Mouse (Mus musculus) limb, embryonic 10.5 days (tissue): ENCODE measurements around the gene Ddx19a. TPM values are rescaled to one million over a fixed set of nuclear protein-coding genes. Genes with fewer than 3 reads are reported as not detected.
"Not testable (repeated sequence)": the region's sequence is repeated elsewhere in the genome, so short reads cannot be mapped to it uniquely, and the experiment has no call there.

ENCODE experiments used
- DNase-seq: peaks from one replicate; pipeline ENCODE4 v3.0.0-alpha.2; 2017; ENCODE audit warnings: low spot score
- H3K27ac ChIP-seq: fragments of 300-500 bp; sonication (generic); 2 replicates; pipeline ENCODE4 v1.5.1; 2016; ENCODE audit warnings: mild to moderate bottlenecking
- H3K27me3 ChIP-seq: fragments of 300-500 bp; sonication (generic); 2 replicates; pipeline ENCODE4 v1.6.1; 2016; ENCODE audit warnings: low read depth, mild to moderate bottlenecking; ENCODE audit not compliant: poor library complexity, severe bottlenecking
- H3K36me3 ChIP-seq: fragments of 300-500 bp; sonication (generic); 2 replicates; pipeline ENCODE4 v1.6.1; 2016; ENCODE audit warnings: mild to moderate bottlenecking, moderate library complexity
- H3K4me1 ChIP-seq: fragments of 300-500 bp; sonication (generic); 2 replicates; pipeline ENCODE4 v1.6.1; 2016
- H3K4me3 ChIP-seq: fragments of 300-500 bp; sonication (generic); 2 replicates; pipeline ENCODE4 v1.5.1; 2016; ENCODE audit warnings: mild to moderate bottlenecking, moderate library complexity
- H3K9me3 ChIP-seq: fragments of 300-500 bp; sonication (generic); replicated peaks from 2 replicates; pipeline ENCODE4 v1.6.1; 2016; ENCODE audit warnings: mild to moderate bottlenecking
- WGBS: fragments of 180-500 bp; shearing (Covaris S2); methylation state at CpG from one replicate; pipeline ENCODE4 v1.1.7; 2016; 5-methylcytosine and 5-hydroxymethylcytosine counted together
- polyA plus RNA-seq: library from polyadenylated mRNA; unstranded; fragments of >200 nt; fragmentation: Nextera tagmentation; extraction: Ambion mirVana; gene quantifications from 2 replicates; pipeline ENCODE4 v1.2.1, GENCODE M21; 2016

Ddx19a gene
- polyA plus RNA-seq, 1 experiment from 2014 or later, result 24.0 TPM

DNA sequence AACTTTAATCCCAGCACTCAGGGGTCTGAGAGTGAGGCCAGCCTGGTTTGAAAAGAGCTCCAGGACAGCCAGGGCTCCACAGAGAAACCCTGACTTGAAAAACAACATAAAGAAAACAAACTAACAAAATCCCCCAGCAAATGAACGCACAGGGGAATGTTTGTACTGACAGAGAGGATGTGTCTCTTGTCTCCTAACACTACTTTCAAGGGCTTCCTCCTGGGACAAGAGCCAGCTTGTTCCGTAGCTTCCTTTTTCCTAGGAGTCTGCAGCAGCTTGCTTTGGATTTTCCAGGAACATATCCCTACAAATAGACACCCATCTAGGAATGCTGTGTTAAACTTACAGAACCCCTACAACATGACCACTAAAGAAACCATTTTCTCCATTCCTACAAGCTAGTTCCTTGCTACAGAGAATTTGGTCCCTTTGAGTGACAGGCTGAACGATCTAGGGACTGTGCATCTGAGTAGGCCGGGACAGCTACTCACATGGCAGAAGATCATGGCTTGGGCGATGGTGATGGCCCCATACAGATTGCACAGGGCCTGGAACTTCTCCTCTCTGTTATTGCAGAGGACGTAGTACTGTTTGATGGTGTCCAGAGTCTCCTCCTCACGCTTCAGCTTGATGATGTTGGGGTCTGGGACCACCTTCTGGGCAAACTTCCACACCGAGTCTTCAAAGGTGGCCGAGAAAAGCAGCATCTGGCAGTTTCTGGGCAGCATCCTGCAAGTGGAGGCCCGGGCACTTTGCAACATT lies 12.8 kb upstream of the Ddx19a start:
- H3K27ac ChIP-seq, H3K4me3 ChIP-seq, H3K27me3 ChIP-seq, H3K9me3 ChIP-seq, H3K4me1 ChIP-seq, DNase-seq: not testable (repeated sequence)
- peaks cover 54% of the 10 kb centered on the region for H3K36me3 ChIP-seq
- WGBS, result 92% methylated on average over 9 of the region's 10 CpGs

- peaks cover 43% of the 10 kb centered on the region for H3K36me3 ChIP-seq
- H3K4me1 ChIP-seq, result peaks cover 4% of the 10 kb centered on the region
- H3K27ac ChIP-seq, result peak overlapping the region; percentile 86
- WGBS, result 38% methylated on average over 16 of the region's 16 CpGs
- H3K9me3 ChIP-seq, result no peaks in the 10 kb centered on the region
- H3K4me3 ChIP-seq, result peak overlapping the region; percentile 85
- no peaks in the 10 kb centered on the region for H3K27me3 ChIP-seq
- DNase-seq, result no peak
Observed at GRCm38 (mm10) chr8:110996641-110997430, 764 bp downstream of the Ddx19a start.

- Histone ChIP-seq H3K27ac (no peak overlapping the region), H3K4me3 (no peak overlapping the region), H3K36me3 (peaks cover 97% of the 10 kb centered on the region), H3K9me3 (no peaks in the 10 kb centered on the region), H3K27me3 (no peaks in the 10 kb centered on the region), H3K4me1 (no peaks in the 10 kb centered on the region)
- 89% methylated on average over 9 of the region's 9 CpGs for whole genome bisulfite sequencing
- DNase-seq, result no peak
Observed at GRCm38 (mm10) chr8:110990017-110990416, 7.6 kb downstream of the Ddx19a start.

DNA sequence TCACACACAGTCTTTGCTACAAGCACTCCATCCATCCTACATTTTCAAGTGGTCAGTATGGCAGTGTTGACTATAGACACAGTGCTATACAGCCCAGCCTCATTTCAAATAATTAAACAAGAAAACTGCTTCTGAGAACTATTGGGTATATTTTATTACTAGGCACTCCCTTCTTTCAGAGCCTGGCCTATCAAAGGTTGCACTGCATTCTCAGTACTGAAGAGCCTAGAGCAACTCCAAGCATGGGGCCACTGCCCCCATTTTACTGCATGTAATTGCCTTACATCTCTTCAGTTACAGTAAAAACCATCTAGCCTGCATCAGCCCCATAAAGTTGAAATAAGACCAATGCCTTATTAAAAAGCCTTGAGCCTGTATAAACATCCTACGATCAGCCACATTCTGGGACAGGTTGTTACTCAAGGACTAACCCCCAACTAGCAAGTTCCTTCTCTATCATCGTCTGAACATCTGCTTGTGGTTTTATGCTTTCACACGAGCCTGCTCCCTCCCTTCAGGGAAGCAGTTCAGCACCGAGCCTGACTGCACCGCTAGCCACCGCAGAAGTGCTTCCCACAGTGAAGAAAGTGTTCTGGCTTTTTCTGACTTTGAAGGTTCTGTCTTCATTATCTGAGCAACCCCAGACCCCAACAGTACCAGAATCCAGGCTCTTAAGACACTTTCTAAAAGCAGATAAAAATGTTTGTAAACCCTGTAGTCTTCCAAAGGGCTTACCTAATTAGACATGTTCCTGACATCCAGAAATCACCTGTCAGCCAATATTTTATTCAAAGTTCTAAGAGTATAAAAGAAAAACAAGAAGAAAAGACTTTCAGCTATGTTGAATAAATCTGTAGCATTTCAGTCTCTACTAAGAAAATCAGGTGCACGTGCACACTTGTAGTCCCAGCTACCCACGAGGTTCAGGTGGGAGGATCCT lies 9.5 kb downstream of the Ddx19a start:
- WGBS, result 87% methylated on average over 8 of the region's 8 CpGs
- Histone ChIP-seq H3K36me3 (peaks cover 97% of the 10 kb centered on the region), H3K27ac (no peak overlapping the region), H3K27me3 (no peaks in the 10 kb centered on the region), H3K9me3 (no peaks in the 10 kb centered on the region), H3K4me1 (no peaks in the 10 kb centered on the region), H3K4me3 (no peak overlapping the region)
- DNase-seq, result no peak

DNA sequence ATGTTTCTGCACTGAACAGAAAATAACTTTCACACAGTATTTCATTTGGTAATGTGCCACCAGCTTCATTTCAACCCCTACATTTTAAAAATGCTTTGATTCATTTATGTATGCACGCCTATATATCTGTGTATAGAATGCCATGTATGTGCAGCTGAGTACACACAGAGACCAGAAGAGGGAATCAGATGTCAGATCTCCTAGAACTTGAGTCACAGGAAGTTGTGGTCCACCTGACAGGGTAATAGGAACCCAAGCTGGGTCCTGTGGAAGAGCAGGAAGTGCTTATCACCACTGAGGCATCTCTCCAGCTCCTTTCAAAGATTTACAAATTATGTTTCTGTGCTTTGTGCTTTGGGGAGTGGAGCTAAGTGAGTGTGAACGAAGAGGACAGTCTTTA lies 16.3 kb downstream of the Ddx19a start:
- Histone ChIP-seq H3K4me3 (no peak overlapping the region), H3K27ac (no peak overlapping the region), H3K9me3 (no peaks in the 10 kb centered on the region), H3K36me3 (peaks cover 95% of the 10 kb centered on the region), H3K27me3 (no peaks in the 10 kb centered on the region), H3K4me1 (no peaks in the 10 kb centered on the region)
- DNase-seq, result no peak
- 92% methylated on average over 2 of the region's 2 CpGs for WGBS

GRCm38 (mm10) chr8:110977987-110978386 lies 19.6 kb downstream of the Ddx19a start:
- DNase-seq, H3K27me3 ChIP-seq, H3K4me1 ChIP-seq, H3K9me3 ChIP-seq, H3K27ac ChIP-seq, H3K4me3 ChIP-seq: not testable (repeated sequence)
- WGBS, result 94% methylated on average over 2 of the region's 2 CpGs
- peaks cover 92% of the 10 kb centered on the region for H3K36me3 ChIP-seq

GRCm38 (mm10) chr8:110976532-110976931 lies 21.1 kb downstream of the Ddx19a start:
- 95% methylated on average over 8 of the region's 8 CpGs for WGBS
- H3K9me3 ChIP-seq, H3K4me1 ChIP-seq, H3K27me3 ChIP-seq, DNase-seq, H3K4me3 ChIP-seq, H3K27ac ChIP-seq: not testable (repeated sequence)
- peaks cover 91% of the 10 kb centered on the region for H3K36me3 ChIP-seq

GRCm38 (mm10) chr8:110969910-110970770 lies 27.5 kb downstream of the Ddx19a start:
- H3K9me3 ChIP-seq, result no peaks in the 10 kb centered on the region
- peak overlapping the region; percentile 59 for H3K4me3 ChIP-seq
- peaks cover 14% of the 10 kb centered on the region for H3K4me1 ChIP-seq
- DNase-seq, result peak; percentile 91
- peak overlapping the region; percentile 84 for H3K27ac ChIP-seq
- peaks cover 91% of the 10 kb centered on the region for H3K36me3 ChIP-seq
- no peaks in the 10 kb centered on the region for H3K27me3 ChIP-seq
- 6% methylated on average over 45 of the region's 45 CpGs for WGBS

DNA sequence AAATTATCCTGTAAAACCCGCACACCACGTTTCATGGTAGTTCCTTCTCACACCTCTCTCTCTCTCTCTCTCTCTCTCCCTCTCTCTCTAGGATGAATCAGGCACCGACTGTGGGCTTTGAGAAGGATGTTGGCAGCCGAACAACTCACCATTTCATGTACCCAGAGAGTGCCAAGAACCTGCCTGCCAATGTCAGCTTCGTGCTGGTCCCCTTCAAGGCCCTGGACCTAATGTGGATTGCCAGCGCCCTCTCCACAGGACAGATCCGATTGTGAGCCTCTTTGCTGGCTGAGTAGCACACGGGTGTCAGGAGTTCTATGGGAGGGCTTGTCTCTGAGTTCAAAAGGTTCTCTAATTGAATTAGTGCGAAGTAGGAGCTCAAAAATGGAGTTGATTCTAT lies 30.3 kb downstream of the Ddx19a start:
- H3K9me3 ChIP-seq, result no peaks in the 10 kb centered on the region
- no peak for DNase-seq
- 84% methylated on average over 9 of the region's 9 CpGs for WGBS
- no peak overlapping the region for H3K4me3 ChIP-seq
- no peak overlapping the region for H3K27ac ChIP-seq
- peaks cover 14% of the 10 kb centered on the region for H3K4me1 ChIP-seq
- H3K36me3 ChIP-seq, result peaks cover 90% of the 10 kb centered on the region
- H3K27me3 ChIP-seq, result no peaks in the 10 kb centered on the region

- Histone ChIP-seq H3K4me1 (peaks cover 14% of the 10 kb centered on the region), H3K27ac (no peak overlapping the region), H3K27me3 (no peaks in the 10 kb centered on the region), H3K36me3 (peaks cover 90% of the 10 kb centered on the region), H3K9me3 (no peaks in the 10 kb centered on the region), H3K4me3 (no peak overlapping the region)
- no peak for DNase-seq
- 89% methylated on average over 8 of the region's 8 CpGs for WGBS
Observed at GRCm38 (mm10) chr8:110966586-110966985, 31.0 kb downstream of the Ddx19a start.

- H3K36me3 ChIP-seq, result peaks cover 88% of the 10 kb centered on the region
Observed at GRCm38 (mm10) chr8:110965594-110965993, 32.0 kb downstream of the Ddx19a start.

GRCm38 (mm10) chr8:110964666-110965065 lies 32.9 kb downstream of the Ddx19a start:
- DNase-seq, result no peak
- Histone ChIP-seq H3K36me3 (peaks cover 91% of the 10 kb centered on the region), H3K27ac (no peak overlapping the region), H3K27me3 (no peaks in the 10 kb centered on the region), H3K4me3 (no peak overlapping the region), H3K4me1 (no peaks in the 10 kb centered on the region), H3K9me3 (no peaks in the 10 kb centered on the region)
- 94% methylated on average over 7 of the region's 7 CpGs for WGBS

More at GRCm38 (mm10) chr8:110965594-110965993, 32.0 kb downstream of the Ddx19a start:
- Histone ChIP-seq H3K27me3 (no peaks in the 10 kb centered on the region), H3K9me3 (no peaks in the 10 kb centered on the region), H3K4me1 (peaks cover 8% of the 10 kb centered on the region), H3K4me3 (no peak overlapping the region), H3K27ac (no peak overlapping the region)
- no peak for DNase-seq
- WGBS, result 70% methylated on average over 7 of the region's 7 CpGs
